Mouse (Mus musculus) fibroblast of lung, adult 2 months (primary cell): ENCODE results near the gene Zfp574.

Source experiments
- DNase-seq: peaks from one replicate; pipeline ENCODE4 v3.0.0-alpha.2; 2011; ENCODE audit warnings: low read depth

Zfp574 gene

DNA sequence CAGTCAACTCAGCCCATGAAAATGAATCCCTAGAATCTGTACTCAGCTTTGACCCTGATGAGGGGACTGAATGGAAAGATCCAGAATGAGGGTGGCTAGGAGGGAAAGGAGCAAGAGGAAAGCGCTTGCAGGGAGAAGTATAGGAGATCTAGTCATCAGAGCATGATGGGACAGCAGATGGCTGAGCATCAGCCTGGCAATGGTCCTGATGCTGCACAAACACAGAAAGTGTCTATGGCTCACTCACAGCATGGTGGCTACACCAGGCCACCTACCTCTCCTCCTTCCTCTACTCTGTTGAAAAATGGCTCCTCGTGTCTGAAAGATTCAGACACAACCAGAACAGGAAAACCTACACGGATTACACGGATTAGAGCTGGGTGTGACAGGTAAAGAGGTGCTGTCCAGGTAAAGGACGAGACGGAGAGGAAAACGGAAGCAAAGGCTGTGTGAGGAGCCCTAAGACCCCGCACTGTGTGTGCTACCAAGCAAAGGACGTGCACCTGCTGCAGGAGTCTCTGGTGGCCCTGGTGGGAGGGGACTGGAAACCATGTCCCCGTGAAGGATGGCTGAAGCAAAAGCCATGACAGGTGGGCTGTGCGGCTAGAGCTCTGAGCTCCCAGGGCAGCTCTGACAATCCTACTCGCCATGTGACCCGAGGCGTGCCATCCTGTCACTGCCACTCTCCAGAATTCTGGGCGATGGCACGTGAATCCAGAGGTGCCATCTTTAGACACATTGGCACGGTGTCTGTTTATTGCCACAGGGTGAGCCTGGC is 40.0 kb downstream of the Zfp574 start:
- DNase-seq, result no peak

DNA sequence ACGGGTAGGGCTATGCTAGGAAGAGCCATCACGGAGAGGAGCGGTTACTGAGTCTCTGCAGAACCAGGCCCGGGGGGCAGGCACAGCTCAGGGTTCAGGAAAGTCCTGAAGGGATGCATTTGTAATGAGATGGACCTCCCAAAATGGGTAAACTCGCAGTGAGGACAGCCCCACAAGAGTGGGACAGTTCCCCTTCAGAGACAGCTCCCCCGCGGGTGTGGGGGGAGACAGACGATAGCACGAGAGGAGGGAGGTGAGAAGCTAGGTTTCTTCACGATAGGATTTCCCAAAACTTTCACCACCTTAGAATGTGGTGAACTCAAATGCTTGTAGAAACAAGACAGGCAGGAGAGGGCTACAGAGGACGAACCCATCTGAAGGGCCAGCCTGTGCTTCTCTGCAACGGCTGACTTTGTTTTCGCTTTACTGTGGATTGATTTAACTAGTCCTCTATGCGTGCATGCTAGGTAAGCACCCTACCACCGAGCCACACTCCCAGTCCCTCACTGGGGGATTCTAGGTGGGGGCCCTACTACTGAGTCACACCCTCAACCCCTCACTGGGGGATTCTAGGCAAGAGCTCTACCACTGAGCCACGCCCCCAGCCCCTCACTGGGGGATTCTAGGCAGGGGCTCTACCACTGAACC is 40.7 kb downstream of the Zfp574 start:
- no peak for DNase-seq

GRCm38 (mm10) chr7:25120061-25120834 is 47.9 kb downstream of the Zfp574 start:
- DNase-seq, result no peak

GRCm38 (mm10) chr7:25121240-25121786 is 48.9 kb downstream of the Zfp574 start:
- DNase-seq, result no peak

DNA sequence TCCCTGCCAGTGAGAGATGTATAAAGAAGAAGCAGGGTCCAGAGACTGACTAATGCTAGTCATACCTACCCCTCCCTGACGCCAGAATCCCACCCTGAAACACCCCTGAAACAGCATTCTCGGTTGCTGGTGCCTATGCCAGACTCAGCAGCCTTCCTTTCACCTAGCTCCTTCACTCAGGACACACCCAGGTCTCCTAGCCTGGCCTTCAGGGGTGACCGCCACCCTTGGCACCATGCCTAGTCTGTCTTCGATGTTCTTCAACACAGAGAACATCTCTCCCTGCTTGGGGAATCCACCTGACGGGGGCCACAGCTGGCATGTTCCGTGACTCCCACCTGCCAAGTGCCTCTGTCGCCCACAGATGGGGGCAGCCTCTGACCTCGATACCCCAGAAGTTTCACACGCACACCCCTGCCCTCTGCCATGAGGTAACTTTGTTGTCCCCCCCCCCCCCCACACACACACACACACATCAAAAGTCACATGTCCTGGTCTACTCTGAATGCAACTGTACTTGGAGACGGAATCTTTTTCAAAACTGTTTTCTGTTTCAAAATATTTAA is 53.4 kb downstream of the Zfp574 start:
- no peak for DNase-seq

DNA sequence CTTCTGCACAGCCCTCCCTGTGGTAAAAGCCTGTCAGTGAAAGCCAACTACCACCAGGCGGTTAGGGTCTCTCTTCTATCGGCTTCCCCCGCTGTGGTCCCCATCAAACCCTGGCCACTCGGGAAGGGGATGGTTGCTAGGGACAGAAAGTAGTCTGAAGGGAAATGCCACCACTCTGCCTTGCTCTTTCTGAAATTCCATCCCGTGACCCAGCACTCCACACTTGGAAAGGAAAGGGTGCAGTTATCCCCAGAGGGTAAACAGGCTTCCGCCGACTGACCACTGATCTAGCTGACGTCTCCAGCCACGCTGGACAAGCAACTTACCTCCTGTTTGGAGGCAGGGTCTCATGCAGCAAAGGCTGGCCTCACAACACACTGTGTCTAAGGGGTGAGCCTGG is 55.6 kb downstream of the Zfp574 start:
- no peak for DNase-seq

DNA sequence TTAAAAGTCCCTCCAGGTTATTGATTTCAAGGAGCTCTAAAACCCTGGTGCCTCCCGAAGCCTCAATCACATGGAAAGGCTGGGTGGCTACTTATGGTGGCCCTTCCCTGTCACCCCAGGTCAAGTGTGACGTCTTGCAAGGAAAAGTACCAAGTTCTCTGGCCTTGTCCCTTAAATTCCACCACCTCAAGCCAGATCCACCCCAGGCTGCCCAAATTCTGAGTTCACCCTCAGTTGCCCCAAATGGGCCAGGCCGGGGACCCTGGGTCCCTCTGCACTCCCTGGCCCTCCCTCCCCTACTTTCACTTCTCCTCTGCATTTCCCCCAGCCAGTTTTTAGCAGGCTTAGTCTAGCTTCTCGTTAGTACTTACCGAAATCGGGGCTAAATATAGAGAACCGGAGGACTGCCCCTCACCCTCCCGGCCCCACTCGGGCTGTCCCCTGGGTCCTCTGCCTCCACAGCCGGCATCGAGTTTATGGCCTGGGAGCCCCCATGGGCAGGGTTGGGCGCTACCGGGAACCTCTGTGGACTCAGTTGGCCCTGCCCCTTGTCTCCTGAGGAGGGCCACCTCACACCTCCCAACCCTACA is 57.1 kb downstream of the Zfp574 start:
- DNase-seq, result no peak

DNA sequence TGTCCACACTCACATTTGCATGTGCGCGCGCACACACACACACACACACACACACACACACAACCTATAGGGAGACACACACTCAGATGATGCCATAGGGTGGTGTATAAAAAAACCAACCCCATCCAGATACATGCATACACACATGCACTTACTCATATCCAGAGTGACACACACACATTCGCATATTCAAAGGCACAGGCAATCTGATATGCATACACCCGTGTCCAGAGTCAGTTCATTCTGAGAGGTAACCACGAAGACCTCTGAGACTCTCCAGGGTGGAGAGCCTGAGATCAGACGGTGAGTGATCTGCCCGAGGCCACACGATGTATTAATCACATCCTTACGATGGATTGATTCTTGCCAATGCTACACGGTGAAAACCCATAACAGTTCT is 58.2 kb downstream of the Zfp574 start:
- no peak for DNase-seq

- no peak for DNase-seq
These were observed 58.9 kb downstream of the Zfp574 start for GRCm38 (mm10) chr7:25131247-25131646.

DNA sequence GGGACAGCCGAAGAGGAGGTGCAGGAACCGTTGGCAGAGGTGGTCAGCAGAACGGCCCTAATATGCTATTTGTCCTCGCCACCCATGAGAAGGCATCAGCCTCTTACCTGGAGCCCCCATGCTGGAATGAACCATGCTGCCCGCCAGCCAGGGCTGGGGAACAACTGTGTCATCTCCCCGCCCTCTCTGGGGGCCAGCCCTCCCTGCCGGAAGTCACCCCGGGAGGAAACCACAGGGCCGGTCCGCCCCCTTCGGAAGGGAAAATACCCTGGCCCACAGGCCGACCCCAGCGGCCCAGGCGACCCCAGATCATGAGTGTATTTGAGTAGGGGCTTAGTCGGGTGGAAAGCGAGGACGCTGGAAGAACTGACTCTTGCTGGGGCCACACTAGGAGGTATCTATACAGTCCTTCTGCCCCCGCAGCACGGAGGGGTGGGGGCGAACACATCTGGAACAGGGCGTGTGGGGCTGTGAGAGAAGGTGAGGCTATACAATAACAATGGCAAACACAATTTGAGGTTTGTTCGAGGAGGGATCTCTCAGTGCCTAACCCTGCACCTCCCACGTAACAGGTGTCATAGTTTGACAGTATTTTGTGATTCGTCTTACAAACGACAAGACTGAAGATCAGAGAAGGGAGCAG is 60.1 kb downstream of the Zfp574 start:
- no peak for DNase-seq
